Mouse (Mus musculus) lung, postnatal 25 days (tissue): ENCODE data around the gene Sema5b.
"Not testable (repeated sequence)": the region's sequence is repeated elsewhere in the genome, so short reads cannot be mapped to it uniquely, and the experiment has no call there.

Experiments used
- DNase-seq: peaks from one replicate; pipeline ENCODE4 v3.0.0; 2022; ENCODE audit warnings: low spot score

The Sema5b gene

GRCm38 (mm10) chr16:35549354-35549753, 8.4 kb downstream of the Sema5b start:
- DNase-seq: no peak

GRCm38 (mm10) chr16:35555596-35556482, 14.9 kb downstream of the Sema5b start:
- DNase-seq: no peak

GRCm38 (mm10) chr16:35557038-35557437, 16.1 kb downstream of the Sema5b start:
- DNase-seq: no peak

- no peak for DNase-seq
Measured at GRCm38 (mm10) chr16:35561541-35561940, 20.6 kb downstream of the Sema5b start.

- no peak for DNase-seq
Measured at GRCm38 (mm10) chr16:35564246-35564905, 23.4 kb downstream of the Sema5b start.

GRCm38 (mm10) chr16:35565601-35566000, 24.7 kb downstream of the Sema5b start:
- not testable (repeated sequence) for DNase-seq

GRCm38 (mm10) chr16:35568225-35568880, 27.4 kb downstream of the Sema5b start:
- no peak for DNase-seq

- no peak for DNase-seq
Measured at GRCm38 (mm10) chr16:35569347-35569746, 28.4 kb downstream of the Sema5b start.

GRCm38 (mm10) chr16:35569758-35570157, 28.8 kb downstream of the Sema5b start:
- DNase-seq: peak; percentile 12

- no peak for DNase-seq
Measured at GRCm38 (mm10) chr16:35570627-35571026, 29.7 kb downstream of the Sema5b start.

- no peak for DNase-seq
Measured at GRCm38 (mm10) chr16:35573586-35573985, 32.6 kb downstream of the Sema5b start.

GRCm38 (mm10) chr16:35577181-35577941, 36.4 kb downstream of the Sema5b start:
- no peak for DNase-seq

GRCm38 (mm10) chr16:35581299-35581698, 40.4 kb downstream of the Sema5b start:
- no peak for DNase-seq

GRCm38 (mm10) chr16:35583551-35584080, 42.7 kb downstream of the Sema5b start:
- DNase-seq: no peak

GRCm38 (mm10) chr16:35585126-35585694, 44.3 kb downstream of the Sema5b start:
- no peak for DNase-seq

GRCm38 (mm10) chr16:35587046-35587779, 46.3 kb downstream of the Sema5b start:
- no peak for DNase-seq

GRCm38 (mm10) chr16:35587866-35588465, 47.0 kb downstream of the Sema5b start:
- no peak for DNase-seq

- DNase-seq: no peak
Measured at GRCm38 (mm10) chr16:35588731-35589151, 47.8 kb downstream of the Sema5b start.

- DNase-seq: no peak
Measured at GRCm38 (mm10) chr16:35591756-35592155, 50.8 kb downstream of the Sema5b start.
